Mouse (Mus musculus) thymus, postnatal 25 days (tissue): ENCODE measurements around the gene Zfand3.

Experiments used
- DNase-seq: peaks from one replicate; pipeline ENCODE4 v3.0.0; 2022

Zfand3 gene

DNA sequence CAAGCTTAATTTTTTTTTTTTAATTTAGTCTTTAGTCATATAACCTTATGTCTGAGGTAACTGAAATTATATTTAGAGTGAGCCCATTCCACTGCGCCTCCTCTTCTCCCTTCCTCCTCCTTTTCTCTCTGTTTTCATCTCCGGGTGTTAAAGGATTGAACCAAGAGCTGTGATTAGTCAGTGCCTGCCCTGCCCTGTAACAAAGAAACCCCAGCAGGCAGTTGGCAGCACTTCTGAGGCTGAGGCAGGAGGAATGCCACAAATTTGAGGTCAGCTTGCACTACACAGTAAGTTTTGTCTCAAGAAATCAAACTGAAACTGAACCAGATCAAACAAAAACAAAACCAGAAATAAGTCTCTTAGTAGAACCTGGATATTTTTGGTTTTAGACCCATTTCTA is 49.3 kb downstream of the Zfand3 start:
- no peak for DNase-seq

DNA sequence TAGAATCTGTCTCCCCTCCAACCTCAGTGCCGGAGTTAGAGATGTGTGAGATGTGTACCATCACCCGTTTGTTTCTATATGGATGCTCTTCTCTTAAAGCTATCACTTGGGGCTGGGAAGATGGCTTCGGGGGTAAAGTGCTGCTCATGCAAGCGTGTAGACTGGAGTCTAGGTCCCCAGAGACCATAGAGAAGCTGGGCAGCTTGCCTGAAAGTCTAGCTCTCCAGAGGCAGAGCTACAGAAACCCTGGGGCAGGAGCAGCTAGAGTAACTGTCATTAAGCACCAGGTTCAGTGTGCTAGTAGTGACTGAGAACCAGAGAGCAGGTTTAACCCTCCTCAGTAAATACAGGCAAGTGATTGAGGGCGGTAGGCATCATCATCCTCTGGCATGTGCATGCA is 51.7 kb downstream of the Zfand3 start:
- DNase-seq = no peak

DNA sequence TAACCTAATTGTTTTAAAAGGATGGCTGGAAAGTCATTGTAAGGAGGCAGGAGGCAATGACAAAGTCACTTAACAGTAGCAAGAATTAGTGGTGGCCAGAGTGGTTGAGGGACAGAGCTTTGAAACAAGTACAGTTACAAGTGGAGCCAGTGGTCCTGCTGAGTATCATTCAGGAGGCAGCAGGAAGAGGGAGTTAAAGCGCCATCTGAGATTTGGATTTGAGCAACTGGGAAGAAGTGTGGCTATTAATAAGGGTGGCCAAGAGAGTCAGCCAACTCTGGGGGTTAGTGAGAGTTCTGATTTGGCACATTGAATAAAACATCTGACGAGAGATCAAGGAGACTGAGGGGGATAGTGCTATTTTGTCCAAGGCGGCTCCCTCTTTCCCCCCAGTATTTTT is 54.1 kb downstream of the Zfand3 start:
- DNase-seq = no peak

DNA sequence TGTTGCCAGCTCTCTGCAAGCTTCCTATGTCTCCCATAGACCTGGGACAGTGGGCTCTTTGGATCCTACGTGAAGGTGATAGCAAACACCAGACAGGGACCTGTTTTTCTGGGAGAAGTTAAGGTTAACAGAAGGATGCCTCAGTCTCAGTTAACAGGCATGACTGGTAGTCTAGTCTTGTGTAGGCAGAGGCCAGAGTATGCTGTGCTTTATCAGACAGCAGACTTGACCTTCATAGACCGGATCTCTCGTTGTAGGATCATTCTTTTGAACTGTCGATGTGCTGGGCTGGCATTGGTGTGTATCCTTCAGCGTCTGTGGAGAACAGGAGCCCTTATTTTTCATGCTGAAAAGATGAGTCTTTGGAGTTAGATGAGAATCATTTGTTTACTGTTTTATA is 54.5 kb downstream of the Zfand3 start:
- DNase-seq = no peak

DNA sequence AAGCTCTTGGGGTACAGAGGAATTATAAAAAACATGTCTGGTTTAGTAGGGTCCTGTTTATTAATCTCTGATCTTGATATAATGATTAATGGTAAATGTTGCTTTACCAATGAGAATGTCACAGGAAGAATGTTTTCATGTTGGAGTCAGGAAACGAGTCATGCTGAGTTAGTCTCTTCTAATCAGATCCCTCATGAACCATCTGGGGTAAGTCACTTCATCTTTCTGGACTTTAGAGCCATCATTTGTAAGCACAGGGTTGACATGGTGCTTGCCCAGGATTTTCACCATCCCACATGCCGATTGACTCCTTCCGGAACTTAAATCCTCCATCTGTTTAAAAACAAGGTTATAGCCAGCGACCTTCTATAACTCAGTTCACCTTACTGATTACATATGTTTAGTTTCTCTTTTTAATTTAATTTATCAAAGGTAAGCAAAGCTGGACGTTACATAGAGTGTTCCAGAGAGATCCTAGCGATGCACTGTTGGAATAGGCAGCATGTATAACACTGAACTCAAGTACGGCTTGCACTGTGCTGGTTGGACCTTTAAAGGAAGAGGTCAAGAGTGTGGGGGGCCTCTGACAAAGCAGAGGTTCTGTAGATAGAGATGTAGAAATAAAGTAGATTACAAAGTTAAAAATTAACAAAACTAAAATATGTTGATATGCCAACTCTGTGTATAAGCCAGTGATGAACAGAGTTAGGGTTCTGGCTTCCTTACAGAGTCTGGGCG is 56.7 kb downstream of the Zfand3 start:
- no peak for DNase-seq

DNA sequence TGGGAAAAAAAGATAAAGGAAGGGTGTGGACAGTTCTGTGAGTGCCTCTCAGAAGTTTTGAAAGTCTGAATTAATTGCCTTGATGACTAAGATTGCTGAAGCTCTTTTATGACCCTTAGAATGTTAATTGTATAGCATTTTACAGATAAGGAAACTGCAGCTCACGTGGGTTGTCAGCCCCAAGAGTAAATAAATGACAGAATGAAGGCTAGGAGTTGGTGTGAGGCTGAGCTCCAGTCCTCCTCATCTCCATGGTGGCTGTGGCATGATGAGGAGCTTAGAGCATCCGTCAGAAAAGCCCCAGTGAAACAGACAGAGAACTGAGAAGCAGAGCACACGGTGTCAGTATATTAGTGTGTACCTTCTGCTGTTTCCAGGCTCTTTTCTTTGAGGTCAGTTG is 59.3 kb downstream of the Zfand3 start:
- DNase-seq = no peak

DNA sequence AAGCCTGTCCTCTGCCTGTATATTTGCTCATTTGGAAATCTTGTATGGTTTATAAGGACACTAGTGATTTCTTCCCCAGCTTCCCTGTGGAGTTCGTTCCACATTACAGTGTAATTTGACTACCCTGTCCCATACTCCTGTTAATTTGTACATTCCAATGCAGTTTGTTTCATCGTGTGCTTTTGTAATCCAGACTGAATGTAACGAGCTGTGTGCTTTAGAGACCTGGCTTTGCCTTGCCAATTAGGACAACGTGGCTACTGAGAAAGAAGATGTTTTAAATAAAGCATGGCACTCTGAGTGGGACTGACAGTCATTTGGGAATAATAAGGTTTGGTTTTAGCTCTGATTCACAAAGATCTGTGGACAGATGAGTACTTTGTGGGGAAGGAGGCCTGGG is 60.2 kb downstream of the Zfand3 start:
- DNase-seq = no peak

DNA sequence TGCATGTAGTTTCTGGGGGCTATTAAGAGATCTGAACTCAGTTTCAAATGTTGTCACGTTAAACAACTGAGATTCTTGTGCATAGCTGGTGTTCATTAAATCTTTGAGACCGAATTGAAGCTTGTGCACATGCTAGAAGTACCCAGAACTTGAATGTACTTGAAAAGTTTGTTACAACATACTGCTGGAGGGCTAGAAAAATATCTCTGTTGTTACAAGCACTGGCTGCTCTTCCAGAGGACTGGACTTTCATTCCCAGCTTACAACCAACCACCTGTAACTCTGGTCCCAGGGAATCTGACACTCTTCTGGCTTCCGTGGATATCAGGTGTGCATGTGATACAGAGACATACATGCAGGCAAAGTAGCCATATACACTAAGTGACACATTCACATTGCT is 65.2 kb downstream of the Zfand3 start:
- no peak for DNase-seq

DNA sequence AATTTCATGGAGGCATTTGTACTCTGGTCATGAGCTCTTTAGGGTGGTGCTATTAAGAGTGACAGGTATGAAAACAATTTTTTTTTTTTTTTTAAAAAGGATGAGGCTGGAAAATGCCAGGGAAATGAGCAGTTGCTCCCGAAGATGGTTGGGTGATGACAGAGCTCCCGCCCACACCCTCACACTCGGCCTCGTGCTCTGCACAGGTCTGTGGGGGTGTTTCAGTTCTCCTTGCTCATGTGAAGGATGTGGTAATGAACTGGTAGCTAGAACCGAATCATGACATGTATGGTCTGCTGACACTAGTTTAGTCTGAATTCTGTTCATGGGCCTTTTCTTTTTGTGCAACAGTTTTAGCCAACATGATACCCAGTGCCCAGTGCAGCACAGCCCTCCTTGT is 66.1 kb downstream of the Zfand3 start:
- no peak for DNase-seq

DNA sequence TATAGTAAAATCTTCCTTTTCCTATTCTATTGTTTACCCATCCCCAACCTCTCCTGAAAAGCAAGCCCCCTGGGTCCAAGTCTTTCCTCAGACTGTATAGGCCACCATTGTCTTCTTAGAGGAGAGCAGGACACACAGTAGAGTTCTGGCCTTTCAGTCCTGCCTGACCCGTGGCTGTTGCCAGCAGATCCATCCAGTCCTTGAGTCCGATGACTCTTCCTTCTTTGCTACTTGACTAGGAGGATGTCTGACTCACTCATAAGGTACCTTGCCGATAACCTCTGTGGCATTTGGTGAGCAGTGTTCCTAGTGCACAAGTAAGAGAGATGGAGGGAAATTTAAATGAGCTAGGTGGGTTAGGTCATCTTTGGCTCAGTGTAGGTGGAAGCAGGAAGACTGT is 68.1 kb downstream of the Zfand3 start:
- no peak for DNase-seq

DNA sequence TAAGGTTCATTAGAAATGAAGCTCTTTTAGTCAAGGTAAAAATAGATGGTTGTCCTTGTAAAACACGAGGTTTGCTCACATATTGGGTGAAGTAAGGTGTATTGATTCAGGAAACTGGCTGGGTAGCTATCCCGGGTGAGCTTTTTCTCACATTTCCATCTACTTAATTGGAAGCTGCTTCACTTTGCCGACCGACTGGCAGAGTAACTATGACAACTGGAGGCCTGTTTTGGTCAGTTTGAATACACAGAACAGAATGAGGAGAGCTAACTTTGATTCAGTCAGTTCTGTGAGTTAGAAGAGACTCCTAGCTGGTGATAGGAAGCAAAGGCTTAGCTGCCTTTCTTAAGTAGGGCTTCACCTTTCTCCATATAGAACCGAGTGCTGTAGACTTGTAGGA is 71.4 kb downstream of the Zfand3 start:
- DNase-seq = no peak

DNA sequence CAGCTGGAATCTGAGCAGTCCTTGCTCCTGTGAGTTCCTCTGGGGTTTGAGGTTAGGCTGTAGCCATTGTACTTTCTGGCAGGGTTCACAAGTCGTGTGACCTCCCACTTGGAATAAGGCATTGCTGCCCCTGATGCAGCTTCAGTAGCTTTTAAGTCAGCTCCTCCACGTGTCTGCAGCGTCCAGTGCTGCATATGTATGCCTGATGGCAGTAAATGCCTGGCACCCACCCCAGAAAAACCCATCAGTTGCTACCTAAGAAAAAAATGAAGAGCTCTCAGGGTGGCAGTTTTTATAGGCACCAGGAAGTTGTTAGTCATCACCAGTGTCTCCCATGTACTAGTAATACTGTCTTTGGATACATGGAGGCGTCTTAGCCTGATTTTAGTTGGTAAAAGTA is 79.5 kb downstream of the Zfand3 start:
- no peak for DNase-seq

DNA sequence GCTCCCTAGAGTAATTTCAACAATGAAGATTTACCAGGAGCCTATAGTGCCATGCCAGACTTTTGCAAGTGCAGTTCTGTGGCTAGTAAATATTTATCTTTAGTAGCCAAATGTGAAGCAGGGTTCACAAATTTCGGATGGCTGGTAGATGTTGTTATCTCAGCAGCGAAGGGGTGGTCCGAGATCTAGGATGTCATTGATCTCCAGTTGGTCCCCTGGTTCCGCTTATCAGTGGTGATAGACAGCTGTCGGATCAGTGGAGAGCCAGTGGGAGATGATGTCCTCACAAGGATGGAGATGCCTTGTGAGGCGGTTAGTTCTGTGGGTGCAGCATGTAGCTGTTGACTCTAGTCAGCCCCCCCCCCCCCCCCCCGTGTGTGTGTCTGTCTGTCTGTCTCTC is 82.2 kb downstream of the Zfand3 start:
- DNase-seq = no peak

DNA sequence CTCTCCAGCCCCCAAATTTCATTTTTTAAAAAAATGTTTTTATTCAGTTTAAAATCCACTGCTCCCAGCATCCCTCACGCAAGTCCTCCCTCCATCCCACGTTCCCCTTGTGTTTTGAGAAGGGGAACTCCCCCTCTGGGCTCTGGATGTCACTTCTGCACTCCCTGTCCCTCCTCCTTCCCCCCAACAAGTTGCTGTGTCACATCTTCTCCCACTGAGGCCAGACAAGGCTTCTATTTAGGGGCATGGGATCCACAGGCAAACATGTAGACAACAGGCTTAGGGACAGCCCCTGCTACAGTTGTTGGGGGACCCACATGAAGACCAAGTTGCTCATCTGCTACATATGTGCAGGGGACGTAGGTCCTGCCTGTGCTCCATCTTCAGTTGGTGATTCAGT is 83.9 kb downstream of the Zfand3 start:
- no peak for DNase-seq

DNA sequence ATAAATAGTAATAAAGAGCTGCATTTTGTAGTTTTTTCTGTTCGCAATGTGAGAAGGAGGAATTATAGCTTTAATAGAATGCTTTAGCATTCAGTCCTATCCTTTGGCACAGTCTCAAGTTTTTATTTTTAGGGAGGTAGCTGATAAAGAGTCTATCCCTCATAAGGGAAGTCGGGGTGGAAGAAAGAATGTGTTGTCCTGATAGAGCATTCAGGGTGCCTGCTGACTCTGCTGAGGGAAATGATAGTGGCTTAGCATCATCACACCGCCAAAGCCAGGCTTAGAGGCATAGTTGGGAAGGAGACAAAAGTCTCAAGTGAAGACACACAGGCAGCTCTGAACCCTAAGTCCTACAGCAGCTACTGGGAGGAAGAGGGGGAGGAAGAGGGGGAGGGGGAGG is 85.9 kb downstream of the Zfand3 start:
- no peak for DNase-seq

DNA sequence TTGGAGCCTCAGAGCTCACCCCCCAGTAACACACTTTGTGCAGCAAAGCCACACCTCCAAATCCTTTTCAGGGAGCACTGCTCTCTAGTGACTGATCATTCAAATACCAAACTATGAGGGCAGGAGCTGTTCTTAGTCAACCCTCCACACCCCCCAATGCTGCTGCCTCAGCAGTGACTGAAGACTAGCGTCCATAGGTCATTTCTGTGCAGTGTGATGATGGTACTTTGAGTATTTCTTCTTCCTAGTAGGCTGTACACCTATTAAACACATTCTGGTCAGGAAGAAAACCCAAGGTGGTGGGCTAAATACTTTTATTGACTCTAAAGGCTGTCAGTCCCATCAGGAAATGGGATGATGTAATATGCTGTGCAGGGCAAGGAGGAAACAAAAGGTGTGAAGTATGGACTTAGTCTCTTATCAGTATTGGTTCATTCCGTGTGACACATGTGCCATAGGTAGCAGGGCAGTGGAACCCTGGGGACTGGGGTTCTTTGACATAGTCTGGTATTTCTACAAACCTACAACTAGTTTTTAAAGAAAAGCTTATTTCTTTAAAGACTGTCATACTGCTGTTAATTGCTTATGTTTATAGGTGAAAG is 88.7 kb downstream of the Zfand3 start:
- DNase-seq = no peak

DNA sequence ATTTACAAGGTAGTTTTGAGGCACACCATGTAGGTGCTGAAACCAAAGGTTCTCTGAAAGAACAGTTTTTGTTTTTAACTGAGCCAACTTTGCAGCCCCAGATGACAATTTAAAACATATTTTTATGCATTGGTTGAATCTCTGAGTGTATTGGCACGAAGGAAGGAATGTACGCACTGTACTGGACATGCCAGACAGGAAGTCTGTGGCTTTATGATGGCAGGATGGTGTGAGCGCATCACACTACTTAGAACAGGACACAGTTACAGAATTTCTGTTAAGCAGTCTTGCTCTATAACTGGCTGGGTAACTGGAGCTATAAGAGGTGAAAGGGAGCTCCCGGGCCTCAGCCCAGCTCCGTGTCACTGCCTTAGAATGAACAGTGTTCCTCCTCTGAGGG is 92.6 kb downstream of the Zfand3 start:
- DNase-seq = no peak

DNA sequence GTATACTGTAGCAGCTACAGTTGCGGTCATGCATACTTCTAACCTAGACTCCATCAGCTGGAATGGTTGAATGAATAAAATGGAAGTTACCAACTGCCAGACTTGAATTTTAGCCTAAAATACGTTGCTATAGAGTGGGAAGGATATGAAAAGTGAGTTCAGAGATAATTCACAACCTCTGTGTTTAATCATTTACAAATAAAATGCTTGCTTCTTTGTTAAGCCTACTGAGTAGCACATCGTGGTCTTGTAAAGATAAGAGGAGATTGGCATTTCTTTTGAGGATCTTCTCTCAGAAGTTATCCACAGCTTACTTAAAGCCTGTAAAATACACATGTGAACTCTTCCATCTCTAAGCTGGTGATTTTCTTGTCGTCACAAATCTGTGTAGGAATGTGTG is 93.1 kb downstream of the Zfand3 start:
- DNase-seq = no peak

DNA sequence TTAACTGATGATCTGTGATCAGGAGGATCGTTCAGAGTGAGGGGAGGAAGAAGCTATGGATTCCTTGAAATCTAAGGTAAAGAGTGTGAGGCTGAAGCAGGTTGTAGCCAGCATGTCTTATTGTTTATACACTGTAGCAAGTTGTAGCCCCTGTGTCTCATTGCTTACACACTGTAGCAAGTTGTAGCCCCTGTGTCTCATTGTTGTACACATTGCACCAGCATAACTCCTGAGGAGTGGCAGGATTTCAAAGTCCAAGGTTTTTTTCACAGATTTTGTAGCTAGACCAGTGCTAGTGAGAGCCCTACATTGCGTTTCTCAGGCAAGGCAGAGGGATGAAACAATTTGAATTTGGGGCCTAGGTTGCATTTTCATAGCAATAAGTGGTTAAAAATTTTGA is 95.1 kb downstream of the Zfand3 start:
- DNase-seq = no peak

DNA sequence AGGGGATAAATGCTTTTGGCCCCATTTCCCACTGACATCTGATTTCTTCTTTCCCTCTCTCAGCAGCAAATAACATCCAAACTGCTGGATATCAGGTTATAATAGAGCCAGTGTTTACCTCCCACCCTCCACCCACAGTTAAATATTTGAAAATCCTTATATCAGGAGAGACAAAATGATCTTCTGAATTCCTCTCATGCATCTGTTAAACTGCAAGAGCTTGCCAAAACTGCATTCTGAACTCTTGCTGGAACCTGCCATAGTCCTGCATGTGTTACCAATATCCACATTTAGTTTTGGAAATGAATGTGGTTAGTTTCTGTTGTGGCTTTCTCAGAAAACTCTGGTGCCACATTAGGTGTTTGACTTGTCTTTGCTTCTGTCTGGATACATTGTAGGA is 97.3 kb downstream of the Zfand3 start:
- no peak for DNase-seq

DNA sequence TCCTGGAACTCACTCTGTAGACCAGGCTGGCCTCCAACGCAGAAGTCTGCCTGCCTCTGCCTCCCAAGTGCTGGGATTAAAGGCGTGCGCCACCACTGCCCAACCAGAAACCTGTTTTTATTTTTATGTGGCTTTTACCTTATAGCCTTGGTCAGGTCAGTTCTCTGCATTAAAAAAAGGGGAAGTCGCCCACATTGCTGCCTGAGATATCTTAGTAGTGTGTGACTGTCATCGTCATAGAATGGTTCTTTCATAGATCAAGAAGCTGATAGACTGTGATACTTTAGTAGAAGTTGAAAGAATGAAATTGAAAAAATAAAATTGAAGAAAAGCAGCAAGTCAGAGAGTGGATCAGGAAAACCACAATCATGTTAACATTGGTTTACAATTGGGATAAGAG is 98.5 kb downstream of the Zfand3 start:
- no peak for DNase-seq

DNA sequence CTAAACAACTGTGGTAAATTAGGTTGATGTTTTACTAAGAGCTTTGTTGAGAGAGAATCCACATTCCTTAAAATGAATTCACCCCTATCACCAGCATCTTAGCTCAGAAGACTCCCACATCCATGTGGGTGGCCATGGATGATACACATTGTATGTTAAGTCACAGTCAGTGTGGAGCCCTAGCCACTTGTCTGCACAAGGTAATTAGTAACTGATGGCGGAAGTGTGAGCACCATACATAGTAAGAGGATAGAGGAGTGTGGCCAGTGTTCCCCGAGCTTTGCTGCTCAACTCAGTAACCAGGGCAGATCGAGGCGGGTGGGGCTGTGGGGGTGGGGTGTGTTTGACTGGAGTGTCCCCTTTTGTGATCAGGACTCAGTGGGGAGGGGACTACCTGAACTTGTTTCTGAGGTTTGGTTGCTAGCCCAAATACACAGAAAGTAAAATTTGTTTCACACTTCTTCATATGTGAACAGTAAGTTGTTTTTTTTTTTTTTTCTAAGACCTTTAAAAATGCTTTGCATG is 99.2 kb downstream of the Zfand3 start:
- no peak for DNase-seq

DNA sequence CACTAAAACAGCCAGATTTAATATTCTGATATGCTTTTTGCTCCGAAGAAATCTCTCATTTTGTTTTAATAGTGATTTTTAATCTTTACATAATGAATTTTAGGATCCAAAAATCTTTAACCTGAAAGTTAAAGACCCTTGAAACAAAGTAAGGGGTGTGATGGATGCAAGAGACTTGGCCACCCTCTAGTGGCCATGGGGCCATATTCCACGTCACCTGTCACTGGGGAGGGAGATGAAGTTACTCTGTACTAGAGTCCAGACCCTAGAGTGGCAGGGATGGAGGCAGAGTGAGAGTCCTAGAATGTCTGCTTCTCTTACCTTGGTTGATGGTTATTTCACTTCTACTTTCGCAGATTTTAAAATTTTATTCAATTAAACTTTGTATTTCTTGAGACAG is 100.8 kb downstream of the Zfand3 start:
- peak; percentile 49 for DNase-seq

DNA sequence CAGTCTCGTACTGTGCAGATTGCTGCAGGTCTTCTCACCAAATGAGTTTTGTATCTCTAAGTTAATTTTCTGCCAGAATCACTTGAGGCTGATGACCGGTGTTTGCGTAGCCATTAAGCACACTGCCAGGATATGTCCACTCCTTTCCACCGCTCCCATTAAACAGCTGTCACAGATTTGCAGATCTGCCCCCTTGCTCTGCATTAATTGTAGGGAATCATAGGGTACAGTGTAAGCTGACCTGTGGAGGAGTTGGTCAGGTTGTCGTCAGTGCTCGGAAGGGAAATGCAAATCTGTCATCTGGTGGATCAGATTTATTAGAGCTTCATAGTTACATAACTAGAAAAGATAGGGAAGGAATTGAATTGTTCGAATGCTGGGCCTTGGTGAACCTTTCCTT is 106.1 kb downstream of the Zfand3 start:
- no peak for DNase-seq

DNA sequence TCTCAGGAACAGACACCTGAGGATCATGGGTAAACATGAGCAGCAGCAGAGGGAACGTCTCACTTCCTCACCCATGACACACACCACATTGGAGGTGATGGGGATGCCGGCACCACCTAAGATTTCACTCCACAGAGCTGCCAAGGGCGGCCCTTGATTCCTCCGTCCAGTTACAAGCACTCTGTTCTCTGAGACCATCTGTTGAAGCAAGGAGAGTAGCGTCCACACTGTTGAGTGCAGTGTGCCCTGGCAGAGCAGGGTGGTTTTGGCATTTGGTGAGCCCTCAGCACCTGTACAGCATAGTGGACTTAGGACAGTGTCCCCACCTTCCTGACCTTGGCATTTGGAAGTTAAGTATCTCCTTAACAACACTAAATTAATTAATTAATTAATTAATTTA is 107.0 kb downstream of the Zfand3 start:
- DNase-seq = no peak
